Mouse (Mus musculus) erythroblast, embryonic 14.5 days (primary cell): Measurements from ENCODE around the gene Lef1. TPM values are rescaled to one million over a fixed set of nuclear protein-coding genes. Genes with fewer than 3 reads are reported as not detected.

Experiments used
- H3K27me3 ChIP-seq: 2 replicates; pipeline ENCODE4 v1.6.1; 2012; ENCODE audit warnings: inconsistent platforms; ENCODE audit not compliant: control insufficient read depth
- H3K36me3 ChIP-seq: 2 replicates; pipeline ENCODE4 v1.6.1; 2012; ENCODE audit warnings: mild to moderate bottlenecking, inconsistent platforms; ENCODE audit not compliant: control insufficient read depth
- H3K4me1 ChIP-seq: 2 replicates; pipeline ENCODE4 v1.6.1; 2012; ENCODE audit warnings: inconsistent platforms; ENCODE audit not compliant: control insufficient read depth
- H3K4me3 ChIP-seq: replicated peaks from 2 replicates; pipeline ENCODE3; 2012; ENCODE audit warnings: moderate library complexity, mild to moderate bottlenecking, inconsistent platforms
- H3K9me3 ChIP-seq: 2 replicates; pipeline ENCODE4 v1.6.1; 2012; ENCODE audit warnings: low read length, inconsistent platforms, mixed read lengths; ENCODE audit not compliant: control insufficient read depth
- GATA1 ChIP-seq: IDR thresholded peaks from 2 replicates; pipeline ENCODE4 v1.6.1; 2012; ENCODE audit warnings: low read length, inconsistent platforms, mixed read lengths
- TAL1 ChIP-seq: IDR thresholded peaks from 3 replicates; pipeline ENCODE4 v1.6.1; 2012; ENCODE audit warnings: low read length, inconsistent platforms, mixed read lengths
- polyA plus RNA-seq: library from polyadenylated mRNA; stranded (reverse); fragments of >175 nt; gene quantifications from 2 replicates; pipeline ENCODE4 v1.2.3, GENCODE M21; 2012

The Lef1 gene
- polyA plus RNA-seq, 1 experiment: not detected

DNA sequence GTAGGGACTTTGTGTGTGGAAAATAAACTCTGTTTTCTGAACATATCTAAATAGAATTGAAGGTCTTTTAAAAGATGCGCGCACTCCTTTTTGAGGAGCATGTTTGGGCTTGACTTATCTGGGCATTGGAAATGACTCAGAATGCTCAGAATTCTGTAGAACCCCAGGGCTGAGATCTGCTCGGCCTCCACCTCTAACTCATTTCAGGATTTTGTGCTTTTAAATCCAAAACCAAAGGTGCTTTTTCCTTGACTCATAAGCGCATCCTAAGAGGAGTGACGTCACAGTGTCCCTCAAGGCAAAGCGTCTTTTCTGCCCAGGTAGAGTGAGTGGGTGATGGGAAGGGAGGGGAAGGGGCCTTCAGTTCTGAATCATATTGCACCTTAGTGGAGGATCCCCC lies 58.9 kb downstream of the Lef1 start:
- H3K9me3 ChIP-seq: no peaks in the 10 kb centered on the region; the same call in 1 of the 2 replicates
- H3K4me3 ChIP-seq: no peak overlapping the region

DNA sequence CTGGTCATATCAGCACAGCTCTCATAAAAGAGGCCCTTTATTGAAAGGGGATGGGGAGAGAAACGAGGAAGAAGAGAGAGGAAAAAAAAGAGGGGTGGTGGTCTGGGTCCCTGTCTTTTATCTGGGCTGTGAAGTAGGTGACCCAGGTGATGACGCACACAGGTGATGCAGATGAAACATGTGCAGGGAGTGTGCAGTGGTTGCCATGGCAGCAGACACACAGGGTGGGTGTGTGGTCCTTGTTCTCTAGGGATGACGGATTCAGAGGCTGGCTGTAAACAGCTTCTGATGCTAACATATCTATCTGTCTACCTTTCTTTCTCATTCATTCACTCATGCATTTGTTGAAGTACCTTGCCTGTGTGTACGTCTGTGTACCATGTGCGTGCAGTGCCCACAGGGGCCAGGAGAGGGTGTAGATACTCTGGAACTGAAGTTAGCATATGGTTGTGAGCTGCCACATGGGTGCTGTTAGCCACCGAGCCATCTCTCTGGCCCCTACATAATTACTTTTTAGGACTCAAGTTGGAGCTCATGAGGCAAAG lies 59.9 kb downstream of the Lef1 start:
- H3K36me3 ChIP-seq: no peaks in the 10 kb centered on the region
- H3K27me3 ChIP-seq: no peaks in the 10 kb centered on the region
- no peak overlapping the region for H3K4me3 ChIP-seq
- H3K4me1 ChIP-seq: no peaks in the 10 kb centered on the region
- TF ChIP-seq GATA1 (no peak), TAL1 (no peak)
- no peaks in the 10 kb centered on the region; the same call in 1 of the 2 replicates for H3K9me3 ChIP-seq

More for the DNA sequence above, 58.9 kb downstream of the Lef1 start:
- Histone ChIP-seq H3K36me3 (no peaks in the 10 kb centered on the region), H3K27me3 (no peaks in the 10 kb centered on the region), H3K4me1 (no peaks in the 10 kb centered on the region)
- TF ChIP-seq TAL1 (no peak), GATA1 (no peak)

DNA sequence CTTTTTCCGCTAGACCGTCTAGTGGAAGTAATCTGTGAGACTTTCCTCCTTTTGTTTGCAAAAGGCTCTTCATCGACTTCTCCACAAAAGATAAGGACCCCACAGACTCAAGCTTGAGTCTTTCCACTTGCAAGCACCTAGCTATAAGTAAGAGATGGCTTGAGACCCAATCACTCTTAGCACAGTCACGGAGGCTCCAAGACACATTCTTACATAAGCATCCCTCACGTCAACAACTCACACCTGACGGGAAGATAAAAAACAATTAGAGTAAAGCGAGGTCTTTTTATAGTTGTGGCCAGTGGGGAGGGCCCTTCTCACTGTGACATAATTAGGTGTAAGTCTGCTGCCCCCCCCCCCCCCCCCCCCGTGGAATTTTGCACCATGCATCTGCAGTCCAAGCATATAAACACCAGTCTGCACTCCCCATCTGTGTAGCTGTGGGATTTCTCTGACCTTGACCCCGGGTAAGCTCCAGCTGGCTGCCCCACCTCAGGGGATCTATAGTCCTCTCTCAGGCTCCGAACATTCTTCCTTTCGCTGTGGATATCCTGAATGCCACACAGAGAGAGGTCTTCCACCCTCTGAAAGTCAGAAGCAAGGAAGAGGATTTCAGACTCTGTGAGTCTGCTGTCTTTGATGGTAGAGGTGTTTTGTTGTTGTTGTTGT lies 61.2 kb downstream of the Lef1 start:
- H3K36me3 ChIP-seq: no peaks in the 10 kb centered on the region
- TF ChIP-seq GATA1 (no peak), TAL1 (no peak)
- H3K4me3 ChIP-seq: no peak overlapping the region
- H3K4me1 ChIP-seq: no peaks in the 10 kb centered on the region
- H3K27me3 ChIP-seq: no peaks in the 10 kb centered on the region
- H3K9me3 ChIP-seq: no peaks in the 10 kb centered on the region; the same call in 1 of the 2 replicates

DNA sequence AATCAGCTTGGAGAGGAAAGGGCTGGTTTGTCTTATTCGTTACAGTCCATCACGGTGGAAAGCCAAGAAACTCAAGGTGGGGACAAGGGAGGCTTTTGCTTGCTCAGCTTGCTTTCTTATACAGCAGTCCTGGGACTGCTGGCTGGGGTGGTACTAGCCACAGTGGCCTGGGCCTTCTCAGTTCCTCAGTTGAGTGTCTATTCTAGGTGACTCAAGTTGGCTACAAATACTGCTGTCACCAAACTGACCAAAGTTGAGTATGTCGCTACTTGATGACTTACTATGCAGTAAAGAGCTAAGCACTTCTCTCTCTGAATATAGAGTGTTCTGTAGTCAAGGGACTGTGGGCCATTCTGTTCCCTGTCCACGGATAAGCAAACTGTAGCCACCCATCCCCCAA lies 62.0 kb downstream of the Lef1 start:
- H3K9me3 ChIP-seq: no peaks in the 10 kb centered on the region; the same call in 1 of the 2 replicates
- H3K36me3 ChIP-seq: no peaks in the 10 kb centered on the region
- no peak overlapping the region for H3K4me3 ChIP-seq
- no peaks in the 10 kb centered on the region for H3K4me1 ChIP-seq
- no peak for TF ChIP-seq TAL1
- no peak for TF ChIP-seq GATA1
- H3K27me3 ChIP-seq: no peaks in the 10 kb centered on the region

DNA sequence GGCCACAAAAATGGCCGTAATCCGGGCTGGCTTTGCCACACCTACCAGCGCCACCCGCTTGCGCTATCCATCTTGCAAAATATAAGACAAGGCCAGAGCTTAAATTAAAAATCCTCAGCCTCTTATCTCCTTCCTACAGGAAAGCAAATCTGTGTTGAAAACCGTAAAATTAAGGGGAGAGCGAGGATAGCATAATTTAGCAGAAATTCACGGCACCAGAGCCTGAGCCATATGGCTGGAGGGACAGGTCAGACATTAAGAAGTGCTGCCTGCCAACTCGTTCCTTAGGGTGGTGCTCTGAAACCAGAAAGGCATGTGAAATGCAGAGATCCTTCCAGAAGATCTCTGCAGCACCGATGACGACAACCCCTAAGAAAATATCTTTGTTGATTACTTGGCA lies 70.7 kb downstream of the Lef1 start:
- peaks cover 7% of the 10 kb centered on the region; the same call in 1 of the 2 replicates for H3K9me3 ChIP-seq
- no peak for TF ChIP-seq GATA1
- no peak for TF ChIP-seq TAL1
- H3K27me3 ChIP-seq: no peaks in the 10 kb centered on the region

DNA sequence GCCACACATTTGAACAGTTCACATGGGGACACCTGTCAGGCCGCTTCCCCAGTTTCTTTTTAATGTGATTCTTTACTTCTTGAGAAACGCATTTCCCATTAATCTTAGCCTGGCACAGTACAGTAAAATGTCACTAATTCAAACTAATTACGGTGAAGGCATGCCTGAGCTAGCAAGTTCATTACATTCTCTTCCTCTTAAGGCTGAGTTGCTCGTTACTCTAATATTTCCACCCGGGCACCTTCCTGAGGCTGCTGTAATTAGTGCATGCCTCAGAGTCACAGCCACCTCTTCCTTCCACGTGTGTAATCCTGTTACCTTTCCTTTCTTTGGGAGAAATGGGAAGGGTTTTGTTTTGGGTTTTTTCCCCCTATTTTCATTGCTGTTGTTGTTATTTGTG lies 71.9 kb downstream of the Lef1 start:
- TF ChIP-seq TAL1: no peak
- no peak for TF ChIP-seq GATA1
- no peaks in the 10 kb centered on the region for H3K27me3 ChIP-seq
- H3K9me3 ChIP-seq: peaks cover 7% of the 10 kb centered on the region; the same call in 1 of the 2 replicates
- H3K4me3 ChIP-seq: no peak overlapping the region
- H3K4me1 ChIP-seq: no peaks in the 10 kb centered on the region
- H3K36me3 ChIP-seq: no peaks in the 10 kb centered on the region

More for the DNA sequence above, 70.7 kb downstream of the Lef1 start:
- Histone ChIP-seq H3K4me3 (no peak overlapping the region), H3K4me1 (no peaks in the 10 kb centered on the region), H3K36me3 (no peaks in the 10 kb centered on the region)

DNA sequence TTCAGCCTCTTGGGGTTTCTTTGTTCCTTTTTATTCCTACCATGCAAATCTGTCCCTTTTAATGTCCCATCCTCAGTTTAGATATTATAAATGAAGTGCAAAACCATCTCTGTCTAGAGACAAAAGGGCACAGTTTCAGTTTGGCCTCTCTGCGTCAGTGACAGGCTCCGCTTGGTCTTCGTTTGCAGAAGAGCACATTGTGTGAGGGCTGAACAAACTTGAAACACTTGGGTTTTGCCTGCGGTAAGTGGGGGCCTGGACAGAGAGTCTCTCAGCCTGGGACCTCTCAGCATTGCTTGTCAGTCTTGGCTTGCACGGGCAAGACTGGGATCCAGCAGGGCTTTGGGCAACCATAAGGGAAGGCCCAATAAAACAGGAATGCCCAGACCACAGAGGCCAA lies 75.9 kb downstream of the Lef1 start:
- no peaks in the 10 kb centered on the region for H3K9me3 ChIP-seq
- no peaks in the 10 kb centered on the region for H3K4me1 ChIP-seq
- H3K27me3 ChIP-seq: no peaks in the 10 kb centered on the region
- TF ChIP-seq GATA1 (no peak), TAL1 (no peak)
- no peaks in the 10 kb centered on the region for H3K36me3 ChIP-seq
- no peak overlapping the region for H3K4me3 ChIP-seq

DNA sequence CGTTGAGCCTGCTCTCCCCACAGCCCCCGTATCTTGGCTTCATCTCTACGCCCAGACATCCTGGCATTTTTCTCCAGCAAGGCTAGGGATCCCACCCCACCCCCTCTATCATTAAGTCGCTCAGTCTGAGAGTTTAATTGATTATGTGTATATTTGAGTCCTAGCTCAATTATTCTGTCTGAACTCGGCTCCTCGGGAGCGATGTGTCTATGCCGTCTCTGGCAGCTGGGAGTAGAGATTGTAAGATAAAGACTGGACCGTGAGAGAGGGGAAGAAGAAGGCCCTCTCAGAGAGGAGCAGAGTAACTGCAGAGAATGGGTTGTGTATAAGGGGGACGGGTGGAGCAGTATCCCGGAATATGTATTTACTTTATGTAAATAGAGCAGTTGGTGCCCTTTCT lies 80.0 kb downstream of the Lef1 start:
- no peaks in the 10 kb centered on the region for H3K4me1 ChIP-seq
- no peak overlapping the region for H3K4me3 ChIP-seq
- no peaks in the 10 kb centered on the region for H3K27me3 ChIP-seq
- no peaks in the 10 kb centered on the region for H3K9me3 ChIP-seq
- H3K36me3 ChIP-seq: no peaks in the 10 kb centered on the region
- TF ChIP-seq GATA1: no peak
- no peak for TF ChIP-seq TAL1

DNA sequence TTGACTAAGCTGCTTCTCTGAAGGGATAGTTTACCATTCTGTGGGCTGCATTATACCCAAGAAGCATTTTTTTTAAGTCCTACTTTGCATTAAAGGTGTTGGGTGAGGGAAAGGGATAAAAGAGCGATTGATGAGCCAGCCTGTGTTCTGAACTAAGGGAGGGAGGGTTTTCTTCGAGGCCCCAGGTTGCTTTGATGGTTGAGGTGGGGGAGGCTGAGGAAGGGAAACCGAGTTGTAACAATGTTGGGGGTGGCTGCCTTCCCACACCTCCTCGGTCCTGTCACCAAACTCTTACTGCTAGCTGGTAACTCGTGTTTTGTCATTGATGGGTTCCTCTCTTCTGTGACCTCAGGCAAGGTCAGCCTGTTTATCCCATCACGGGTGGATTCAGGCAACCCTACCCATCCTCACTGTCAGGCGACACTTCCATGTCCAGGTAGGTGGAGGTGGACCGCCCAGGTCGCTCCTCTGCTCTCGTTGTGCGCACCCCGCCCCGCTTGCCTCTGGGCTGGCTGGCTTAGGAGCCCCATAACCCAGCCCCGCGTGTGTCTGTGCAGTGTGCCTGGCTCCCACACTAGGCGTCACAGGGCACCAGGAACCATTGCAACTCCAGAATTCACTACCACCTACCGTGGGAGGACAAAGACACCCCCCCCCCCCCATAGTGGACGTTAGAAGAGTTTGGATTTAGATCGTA lies 80.5 kb downstream of the Lef1 start:
- H3K4me1 ChIP-seq: no peaks in the 10 kb centered on the region
- H3K9me3 ChIP-seq: no peaks in the 10 kb centered on the region
- H3K27me3 ChIP-seq: no peaks in the 10 kb centered on the region
- no peaks in the 10 kb centered on the region for H3K36me3 ChIP-seq
- H3K4me3 ChIP-seq: no peak overlapping the region
- TF ChIP-seq GATA1 (no peak), TAL1 (no peak)
